Mouse (Mus musculus): ENCODE results near the gene Pkib. TPM values are rescaled to one million over a fixed set of nuclear protein-coding genes. Genes with fewer than 3 reads are reported as not detected.

Gene Pkib
- polyA plus RNA-seq, 1 experiment from 2014 or later = 1.7 TPM

GRCm38 (mm10) chr10:57784876-57785150 lies 153.0 kb downstream of the Pkib start, which contains the start of gene Fabp7:
TSS of gene Fabp7 (plus strand) at chr10:57784881.
- no peak for ATAC-seq (ENCODE audit: low FRiP score)
- WGBS = 7% methylated on average over 7 of the region's 7 CpGs

GRCm38 (mm10) chr10:57785552-57785951 lies 153.8 kb downstream of the Pkib start:
- Histone ChIP-seq H3K4me1 (peaks cover 24% of the 10 kb centered on the region), H3K4me2 (replicated peaks) (peak overlapping the region; percentile 50), H3K9ac (peak overlapping the region; percentile 56), H3K27ac (peak overlapping the region; percentile 86), H3K9me3 (replicated peaks) (no peaks in the 10 kb centered on the region), H3K27me3 (no peaks in the 10 kb centered on the region), H3K36me3 (no peaks in the 10 kb centered on the region), H3K4me3 (peak overlapping the region; percentile 41)
- ATAC-seq (ENCODE audit: low FRiP score) = no peak
- WGBS = 27% methylated on average over 2 of the region's 2 CpGs

More at GRCm38 (mm10) chr10:57784876-57785150, 153.0 kb downstream of the Pkib start, which contains the start of gene Fabp7:
- peak within 1 kb of the TSS; percentile 41 for H3K4me3 ChIP-seq
- no peaks in the 10 kb centered on the region for H3K9me3 ChIP-seq (replicated peaks)
- no peaks in the 10 kb centered on the region for H3K36me3 ChIP-seq
- peak within 1 kb of the TSS; percentile 86 for H3K27ac ChIP-seq
- H3K4me2 ChIP-seq (replicated peaks) = peak within 1 kb of the TSS; percentile 50
- no peaks in the 10 kb centered on the region for H3K27me3 ChIP-seq
- H3K4me1 ChIP-seq = peaks cover 26% of the 10 kb centered on the region
- peak within 1 kb of the TSS; percentile 56 for H3K9ac ChIP-seq

Other genes starting within 250 kb of the Pkib start
- gene Hsf2, start 145.6 kb upstream of the Pkib start, polyA plus RNA-seq (2016; fragmentation: Nextera tagmentation; extraction: Ambion mirVana) = 69.7 and 73.1 TPM in 2 replicates
- 261 and 289 TPM in 2 replicates for gene Serinc1, start 99.5 kb upstream of the Pkib start, polyA plus RNA-seq (2016; fragmentation: Nextera tagmentation; extraction: Ambion mirVana)
- 1,425 and 1,599 TPM in 2 replicates for gene Fabp7, start 152.9 kb downstream of the Pkib start, polyA plus RNA-seq (2016; fragmentation: Nextera tagmentation; extraction: Ambion mirVana)
- gene Smpdl3a, start 162.4 kb downstream of the Pkib start, polyA plus RNA-seq (2016; fragmentation: Nextera tagmentation; extraction: Ambion mirVana) = 13.3 and 17.1 TPM in 2 replicates